Comparison of ENCODE assay signal across 8 mouse cellular contexts in genomic region chr7:84151960-84152334, GRCm38 (mm10). TPM values are rescaled to one million over a fixed set of nuclear protein-coding genes. Genes with fewer than 3 reads are reported as not detected.
A peak's percentile ranks its signal among the peaks of the same experiment; 100 is the strongest.
DNase-seq lines count a peak whose midpoint lies in the region; ATAC-seq lines count a peak whose summit lies in the region.

No protein-coding gene starts in this region.

- ATAC-seq in embryonic facial prominence, embryonic 14.5 days (ENCODE audit: low read depth): peak; percentile 97
- ATAC-seq in kidney, embryonic 14.5 days (ENCODE audit: low FRiP score, low TSS enrichment): peak; percentile 96
- ATAC-seq in limb, embryonic 15.5 days (ENCODE audit: insufficient number of reproducible peaks, low FRiP score, low TSS enrichment, low read depth): peak; percentile 94

- peak overlapping the region; percentile 92 for H3K9ac ChIP-seq in embryonic facial prominence, embryonic 14.5 days (ENCODE audit: low read depth, low read length)
- H3K9ac ChIP-seq in kidney, embryonic 14.5 days (ENCODE audit: low read depth, low read length): peak overlapping the region; percentile 95
- peak overlapping the region; percentile 89 for H3K9ac ChIP-seq in limb, embryonic 15.5 days

- no peaks in the 10 kb centered on the region for H3K36me3 ChIP-seq in embryonic facial prominence, embryonic 14.5 days (ENCODE audit: control insufficient read depth, insufficient read depth, low read length)
- no peaks in the 10 kb centered on the region for H3K36me3 ChIP-seq in kidney, embryonic 14.5 days (ENCODE audit: control insufficient read depth, insufficient read depth, low read length)
- H3K36me3 ChIP-seq in limb, embryonic 15.5 days: 0 out of 2 replicates have a peak, but pooled peaks cover 6% of the 10 kb centered on the region

- H3K27me3 ChIP-seq in embryonic facial prominence, embryonic 14.5 days (replicated peaks; ENCODE audit: control insufficient read depth, insufficient read depth, low read length): no peaks in the 10 kb centered on the region
- H3K27me3 ChIP-seq in kidney, embryonic 14.5 days (ENCODE audit: control insufficient read depth, insufficient read depth, low read length): no peaks in the 10 kb centered on the region
- H3K27me3 ChIP-seq in limb, embryonic 15.5 days: no peaks in the 10 kb centered on the region

- peak overlapping the region; percentile 93 for H3K27ac ChIP-seq in embryonic facial prominence, embryonic 14.5 days (replicated peaks; ENCODE audit: low read depth, low read length)
- peak overlapping the region; percentile 90 for H3K27ac ChIP-seq in kidney, embryonic 14.5 days (ENCODE audit: low read depth, low read length)
- peak overlapping the region; percentile 90 for H3K27ac ChIP-seq in limb, embryonic 15.5 days

- peak overlapping the region; percentile 91 for H3K4me2 ChIP-seq in embryonic facial prominence, embryonic 14.5 days (ENCODE audit: low read depth, low read length)
- H3K4me2 ChIP-seq in kidney, embryonic 14.5 days (replicated peaks; ENCODE audit: low read depth, low read length): peak overlapping the region; percentile 63
- H3K4me2 ChIP-seq in limb, embryonic 15.5 days: peak overlapping the region; percentile 87

- WGBS in embryonic facial prominence, embryonic 14.5 days: 0% methylated on average over 10 of the region's 55 CpGs
- under 1% methylated on average over 29 of the region's 55 CpGs for WGBS in kidney, embryonic 14.5 days
- 1% methylated on average over 34 of the region's 55 CpGs for WGBS in limb, embryonic 15.5 days

- H3K4me1 ChIP-seq in embryonic facial prominence, embryonic 14.5 days (ENCODE audit: control insufficient read depth, insufficient read depth, low read length): peaks cover 25% of the 10 kb centered on the region
- H3K4me1 ChIP-seq in kidney, embryonic 14.5 days (ENCODE audit: control insufficient read depth, insufficient read depth, low read length): peaks cover 15% of the 10 kb centered on the region
- peaks cover 14% of the 10 kb centered on the region; the same call in 1 of the 2 replicates for H3K4me1 ChIP-seq in limb, embryonic 15.5 days

- no peaks in the 10 kb centered on the region for H3K9me3 ChIP-seq in embryonic facial prominence, embryonic 14.5 days (ENCODE audit: control insufficient read depth, low read length)
- no peaks in the 10 kb centered on the region for H3K9me3 ChIP-seq in kidney, embryonic 14.5 days (ENCODE audit: control insufficient read depth, low read length)
- no peaks in the 10 kb centered on the region for H3K9me3 ChIP-seq in limb, embryonic 15.5 days

- peak; percentile 88 for DNase-seq in 3T3-L1 (ENCODE audit: low read depth, low spot score)
- DNase-seq in adrenal gland, postnatal 4 days (ENCODE audit: low spot score in 2 of 2): peak; percentile 76 to 88
- DNase-seq in embryonic facial prominence, embryonic 14.5 days (ENCODE audit: low spot score): peak; percentile 99
- DNase-seq in heart, adult 9 months (ENCODE audit: low spot score in 2 of 2): peak; percentile 93 to 94
- peak; percentile 59 to 77 for DNase-seq in monocyte, adult 2 months (ENCODE audit: low read depth in 1 of 2, low spot score in 2 of 2)
- peak; percentile 92 to 94 for DNase-seq in spleen, postnatal 36 days (ENCODE audit: low spot score in 2 of 2)

- peak overlapping the region; percentile 86 for H3K4me3 ChIP-seq in embryonic facial prominence, embryonic 14.5 days (ENCODE audit: low read depth, low read length)
- H3K4me3 ChIP-seq in kidney, embryonic 14.5 days (ENCODE audit: low read length): peak overlapping the region; percentile 84
- H3K4me3 ChIP-seq in limb, embryonic 15.5 days: peak overlapping the region; percentile 92

RNA-seq across cellular contexts. Expression of gene Abhd17c, which starts 0.3 kb away (rescaled TPM):
- total RNA-seq in adrenal gland, postnatal 4 days (2021): 10 to 100 TPM; 45.0 to 53.9 TPM
- polyA plus RNA-seq in embryonic facial prominence, embryonic 14.5 days (2014; fragmentation: Nextera tagmentation; extraction: Ambion mirVana): 32.8 and 34.9 TPM in 2 replicates
- 37.8 and 49.3 TPM in 2 replicates for polyA plus RNA-seq in kidney, embryonic 14.5 days (2014; fragmentation: Nextera tagmentation; extraction: Ambion mirVana)
- polyA plus RNA-seq in limb, embryonic 15.5 days (2015; fragmentation: Nextera tagmentation; extraction: Ambion mirVana): 28.0 and 34.1 TPM in 2 replicates

Comparison
In these comparisons a context has a peak if more than half of its experiments do, and no peak if none do; other contexts are left out.
1. Peak in every context shown above with its lines: DNase-seq, ATAC-seq, H3K4me3 ChIP-seq and H3K27ac ChIP-seq.